Mouse (Mus musculus) olfactory bulb, adult 2 months (tissue): ENCODE measurements at regions not wholly inside any gene's neighbourhood (a gene's known extent, or its start where the extent isn't known, plus 50 kb on each side); places are given as distances from the start of the nearest gene placed in this dataset.

Source experiments
- CTCF ChIP-seq: fragments of 200-500 bp; IDR thresholded peaks from 2 replicates; pipeline ENCODE4 v1.5.1; 2012; ENCODE audit warnings: low read depth, mild to moderate bottlenecking, low read length, moderate library complexity; ENCODE audit not compliant: insufficient read depth
- POLR2A ChIP-seq: fragments of 200-500 bp; IDR thresholded peaks from 2 replicates; pipeline ENCODE4 v1.6.1; 2012; ENCODE audit warnings: mild to moderate bottlenecking, low read depth, low read length, moderate library complexity; ENCODE audit not compliant: insufficient read depth

- no peak for TF ChIP-seq POLR2A
- TF ChIP-seq CTCF, result no peak
Observed at GRCm38 (mm10) chr11:17686806-17687205, 266.9 kb downstream of the Etaa1 start.
